Mouse (Mus musculus) spleen, postnatal 36 days (tissue): ENCODE results near the gene Cacna2d2.

Source experiments
- DNase-seq, 2 experiments: peaks; one replicate each; pipeline ENCODE4 v3.0.0; 2022; ENCODE audit warnings: low spot score in 2 of 2, mixed read lengths in 1 of 2

The Cacna2d2 gene

DNA sequence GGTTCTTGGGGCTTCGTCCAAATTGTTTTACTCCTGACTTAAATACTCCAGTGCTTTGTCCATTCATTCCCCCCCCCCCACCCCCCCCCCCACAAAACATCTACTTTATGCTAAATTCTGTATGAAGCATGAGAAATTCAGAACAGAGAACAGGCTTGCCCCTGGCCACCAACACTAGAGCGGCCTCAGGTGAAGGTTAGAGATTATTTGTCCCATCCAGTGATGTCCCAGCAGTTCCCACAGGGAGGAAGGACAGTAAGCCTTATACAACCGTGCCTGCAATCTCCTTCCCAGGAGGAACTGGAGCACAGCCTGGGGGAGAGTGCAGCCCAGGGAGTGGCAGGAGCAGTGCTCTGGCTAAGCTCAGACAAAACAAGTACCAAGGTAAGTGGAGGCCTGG lies 179.2 kb downstream of the Cacna2d2 start, which contains the start of gene Naa80:
TSS of gene Naa80 (plus strand) at position 301 of the 400 bp plus-strand sequence.
- DNase-seq = no peak
